Mouse (Mus musculus): ENCODE data around the gene Rab9. TPM values are rescaled to one million over a fixed set of nuclear protein-coding genes. Genes with fewer than 3 reads are reported as not detected.

Gene Rab9
- total RNA-seq, 2 experiments from 2014 or later, result 24.3 to 33.7 TPM

DNA sequence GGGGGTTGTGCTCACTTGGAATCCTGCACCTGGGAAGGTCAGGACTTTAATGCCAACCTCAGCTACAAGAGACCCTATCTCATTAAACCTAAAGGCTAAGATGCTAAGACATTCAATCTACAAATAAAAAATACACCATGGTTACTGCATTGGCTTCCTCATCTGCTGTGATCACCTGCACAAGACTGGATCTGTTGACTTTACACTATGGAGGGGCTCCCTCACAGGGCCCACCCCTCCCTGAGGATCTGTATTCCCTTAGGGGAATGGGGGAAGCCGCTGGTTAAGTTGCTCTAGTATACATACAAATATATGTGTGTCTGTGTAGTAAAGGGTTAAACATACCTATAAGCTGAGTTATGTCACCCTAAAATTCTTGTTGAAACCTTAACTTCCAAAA is 24.1 kb downstream of the Rab9 start:
- intact Hi-C loops (cut with DNase I), result no loop called here

GRCm38 (mm10) chrX:166454331-166454730 is 25.3 kb downstream of the Rab9 start:
- DNase-seq, result no peak
- intact Hi-C loops (cut with DNase I), result no loop called here

More for the DNA sequence above, 24.1 kb downstream of the Rab9 start:
- no peak for DNase-seq

DNA sequence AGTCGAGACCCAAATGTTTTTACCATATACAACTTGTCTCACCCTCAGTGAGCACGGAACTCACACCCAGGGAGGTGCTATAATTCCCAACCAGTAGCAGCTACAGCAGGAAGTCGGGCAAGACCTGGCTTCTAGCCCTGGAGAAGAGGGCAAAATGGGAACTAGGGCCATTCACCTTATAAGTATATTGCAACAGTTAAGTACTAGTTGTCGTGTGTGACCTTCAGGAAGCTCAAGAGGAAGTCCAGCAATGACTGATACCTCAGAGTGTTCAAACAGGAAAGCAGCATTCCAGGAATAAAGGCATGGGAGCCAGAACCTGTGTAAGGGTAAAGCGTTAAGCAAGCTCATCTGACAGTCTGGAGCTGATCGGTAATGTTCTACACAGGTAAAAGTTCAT is 26.1 kb downstream of the Rab9 start:
- no peak for DNase-seq
- intact Hi-C loops (cut with DNase I), result no loop called here

- intact Hi-C loops (cut with DNase I), result no loop called here
- DNase-seq, result no peak
Observed at GRCm38 (mm10) chrX:166444552-166444951, 35.1 kb downstream of the Rab9 start.

DNA sequence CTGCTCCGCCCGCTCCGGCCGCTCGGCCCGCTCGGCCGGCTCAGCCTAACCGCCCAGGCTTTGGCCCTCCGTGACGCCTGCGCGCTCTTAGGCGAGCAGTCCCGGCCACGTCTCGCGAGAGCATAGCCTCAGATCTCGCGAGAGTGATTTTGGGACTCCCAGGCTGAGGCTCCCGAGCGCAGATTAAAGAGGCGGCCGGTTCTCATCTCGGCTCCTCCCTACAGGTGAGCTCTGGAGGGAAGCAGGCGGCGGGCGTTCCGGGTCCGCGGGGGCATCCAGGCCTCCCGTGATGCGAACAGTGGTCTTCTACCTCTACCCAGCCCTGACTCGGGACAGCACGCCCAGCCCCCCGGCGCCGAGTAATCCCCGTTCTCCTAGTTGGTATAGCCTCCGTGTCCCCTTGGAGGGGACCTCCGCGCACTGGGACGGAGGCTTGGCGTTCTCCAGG is 39.0 kb downstream of the Rab9 start, which contains the start of gene Ofd1:
TSS of gene Ofd1 (minus strand) at position 89 of the 448 bp plus-strand sequence.
- intact Hi-C loops (cut with DNase I), result loop anchor here (2.0 kb wide), 1 partner anchor 70 kb away; no protein-coding TSS in a partner anchor
- DNase-seq, result peak; percentile 89 to 90

DNA sequence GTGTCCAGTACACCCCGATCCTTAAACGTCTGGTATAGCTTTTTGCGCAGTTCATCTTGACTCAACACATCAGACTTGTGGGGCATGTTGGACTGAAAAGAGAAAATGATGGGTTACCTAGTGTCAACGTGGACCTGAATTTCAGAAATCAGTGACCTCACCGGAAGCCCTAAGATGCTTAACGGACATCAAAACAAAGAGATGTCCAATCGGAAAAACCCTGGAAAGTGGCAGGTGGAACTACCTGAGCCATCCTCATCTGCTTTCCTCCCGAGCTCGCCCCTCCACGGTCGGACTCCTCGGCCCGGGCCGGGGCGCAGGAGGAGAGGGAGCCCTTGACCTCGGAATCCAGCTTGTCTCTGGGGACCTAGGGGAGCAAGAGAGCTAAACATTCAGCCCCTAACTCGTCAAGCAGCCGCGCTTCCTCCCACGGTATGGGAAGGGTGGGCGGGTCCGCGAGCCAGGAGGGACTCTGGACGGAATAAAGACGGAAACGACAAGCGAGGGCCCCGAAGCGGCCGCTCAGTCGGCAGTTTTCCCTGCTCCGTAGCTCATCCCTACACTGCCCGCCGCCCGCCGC is 39.5 kb downstream of the Rab9 start, which contains the start of gene Trappc2:
TSS of gene Trappc2 (plus strand) at position 539 of the 580 bp plus-strand sequence.
- DNase-seq, result no peak
- intact Hi-C loops (cut with DNase I), result loop anchor here (2.0 kb wide), 1 partner anchor 71 kb away; no protein-coding TSS in a partner anchor

DNA sequence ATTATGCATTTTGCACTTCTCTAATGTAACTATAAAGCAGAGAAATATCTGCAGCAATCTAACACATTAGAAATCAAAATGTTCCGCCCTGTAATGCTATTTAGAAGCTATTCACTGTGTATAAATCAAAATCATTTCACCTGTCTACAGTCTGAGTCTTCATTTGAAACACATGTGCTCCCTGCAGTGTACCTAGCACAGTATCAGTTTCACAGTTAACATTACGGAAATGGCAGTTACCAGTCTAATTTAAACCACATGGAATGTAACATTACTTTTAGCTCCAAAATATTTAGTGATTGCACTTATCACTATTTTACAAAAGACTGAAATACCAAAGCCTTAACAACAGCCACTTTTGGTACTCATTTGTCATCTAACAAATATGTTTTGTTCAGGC is 44.9 kb downstream of the Rab9 start:
- DNase-seq, result no peak
- intact Hi-C loops (cut with DNase I), result no loop called here

DNA sequence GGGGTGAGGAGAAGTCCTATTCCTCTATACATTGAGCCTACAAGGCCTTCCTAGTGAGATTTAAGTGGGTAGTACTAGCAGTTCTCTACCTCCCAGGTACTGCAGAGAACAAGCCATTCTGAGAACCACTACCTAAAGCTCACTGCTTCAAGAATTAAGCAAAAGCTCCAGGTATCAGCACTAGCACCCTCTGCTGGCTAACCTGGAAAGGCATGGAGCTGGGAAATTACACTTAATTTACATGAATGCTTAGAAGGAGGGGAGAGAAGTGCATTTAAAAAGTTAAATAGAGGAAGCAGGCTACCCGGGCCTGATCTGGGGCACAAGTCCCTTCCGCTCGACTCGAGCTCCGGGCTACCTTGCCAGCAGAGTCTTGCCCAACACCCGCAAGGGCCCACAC is 63.5 kb downstream of the Rab9 start:
- peak; percentile 9 to 10 for DNase-seq
- intact Hi-C loops (cut with DNase I), result no loop called here

DNA sequence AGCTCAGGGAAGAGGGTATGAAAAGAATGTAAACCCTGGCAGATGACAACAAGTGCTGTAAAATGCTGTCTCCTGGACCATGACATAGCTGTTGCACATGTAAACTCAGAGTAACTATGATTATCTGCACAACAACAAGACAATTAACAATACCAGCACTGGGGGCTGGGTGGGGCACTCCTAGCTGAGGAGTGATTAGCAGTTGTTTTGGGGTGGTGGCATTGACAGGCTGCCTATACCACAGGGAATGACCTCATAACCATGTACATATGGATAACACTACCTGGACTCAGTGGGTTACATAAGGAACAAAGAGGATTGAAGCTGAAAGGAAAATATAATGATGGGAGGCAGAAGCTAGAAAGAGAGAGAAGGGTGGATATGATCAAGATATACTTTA is 71.8 kb downstream of the Rab9 start:
- no peak for DNase-seq
- intact Hi-C loops (cut with DNase I), result no loop called here

Other genes with a start within 250 kb of the Rab9 start
- 10 to 100 TPM; 10.8 to 14.2 TPM for gene Gpm6b, start 241.0 kb downstream of the Rab9 start, total RNA-seq (2021)
- 10 to 100 TPM; 14.8 to 16.6 TPM for gene Trappc2, start 39.3 kb downstream of the Rab9 start, total RNA-seq (2021)
- gene Ofd1, start 39.2 kb downstream of the Rab9 start, total RNA-seq (2021), result 1 to 10 TPM; 3.7 to 5.3 TPM
- gene Tceanc, start 38.7 kb upstream of the Rab9 start, total RNA-seq (2021), result 1 to 10 TPM; 2.4 to 3.6 TPM
- gene Egfl6, start 105.9 kb upstream of the Rab9 start, total RNA-seq (2021), result under 1 TPM; 0.39 to 0.41 TPM

Data from heart, postnatal 36 days (tissue).